Mouse (Mus musculus) olfactory bulb, adult 2 months (tissue): ENCODE measurements at regions not wholly inside any gene's neighbourhood (a gene's known extent, or its start where the extent isn't known, plus 50 kb on each side); places are given as distances from the start of the nearest gene placed in this dataset.

Experiments
- H3K27ac ChIP-seq: fragments of 200-500 bp; 2 replicates; pipeline ENCODE4 v1.5.1; 2012; ENCODE audit warnings: low read depth, low read length; ENCODE audit not compliant: insufficient read depth
- H3K4me1 ChIP-seq: fragments of 200-500 bp; 2 replicates; pipeline ENCODE4 v1.6.1; 2012; ENCODE audit warnings: low read length; ENCODE audit not compliant: control insufficient read depth, insufficient read depth
- H3K4me3 ChIP-seq: fragments of 200-500 bp; 2 replicates; pipeline ENCODE4 v1.5.1; 2012; ENCODE audit warnings: mild to moderate bottlenecking, low read depth, low read length, moderate library complexity; ENCODE audit not compliant: insufficient read depth
- CTCF ChIP-seq: fragments of 200-500 bp; IDR thresholded peaks from 2 replicates; pipeline ENCODE4 v1.5.1; 2012; ENCODE audit warnings: low read depth, mild to moderate bottlenecking, low read length, moderate library complexity; ENCODE audit not compliant: insufficient read depth
- POLR2A ChIP-seq: fragments of 200-500 bp; IDR thresholded peaks from 2 replicates; pipeline ENCODE4 v1.6.1; 2012; ENCODE audit warnings: mild to moderate bottlenecking, low read depth, low read length, moderate library complexity; ENCODE audit not compliant: insufficient read depth
- WGBS: fragments of 180-500 bp; shearing (Covaris S2); methylation state at CpG from one replicate; pipeline ENCODE4 v1.1.7; 2018; 5-methylcytosine and 5-hydroxymethylcytosine counted together

DNA sequence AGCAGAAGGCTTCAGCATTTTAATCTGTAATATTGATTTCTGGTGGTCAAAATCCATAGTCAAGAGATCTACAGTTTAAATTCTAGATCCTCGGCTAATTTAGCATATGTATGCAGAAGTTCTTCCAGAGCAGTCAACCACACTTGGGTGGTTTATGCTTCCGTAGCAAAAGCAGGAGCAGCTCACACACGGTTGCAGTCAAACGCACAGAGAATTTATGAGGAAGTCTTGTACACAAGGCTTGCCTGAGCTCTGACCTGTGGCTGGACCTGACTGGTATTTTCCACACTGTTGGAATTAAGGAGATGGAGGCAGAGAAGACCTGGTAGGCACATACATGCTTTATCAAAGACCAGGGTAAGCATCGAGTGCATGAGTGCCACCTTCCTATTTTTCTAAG is 86.8 kb downstream of the Avpr1a start:
- WGBS = 83% methylated on average over 5 of the region's 5 CpGs
- H3K27ac ChIP-seq = no peak overlapping the region
- H3K4me3 ChIP-seq = no peak overlapping the region
- no peaks in the 10 kb centered on the region for H3K4me1 ChIP-seq
- no peak for TF ChIP-seq POLR2A
- no peak for TF ChIP-seq CTCF

DNA sequence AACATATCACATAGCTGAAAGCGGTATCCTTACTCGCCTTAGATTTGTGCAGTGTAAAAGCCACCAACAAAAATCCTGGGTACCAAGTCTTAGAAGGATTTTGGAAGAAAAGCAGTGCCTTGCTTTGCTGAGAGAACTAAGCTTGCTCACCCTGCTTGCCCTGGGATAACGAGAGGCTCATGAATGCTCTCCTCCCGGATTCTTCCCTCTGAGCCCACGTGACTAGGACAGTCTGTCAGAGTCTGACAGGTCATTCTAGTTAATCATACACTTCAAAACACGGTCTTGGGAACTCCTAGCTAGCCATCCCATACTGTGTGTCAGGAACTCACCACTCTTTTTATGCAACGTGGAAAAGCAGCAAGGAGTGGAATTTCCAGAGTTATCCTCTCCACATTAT is 91.4 kb downstream of the Avpr1a start:
- 59% methylated on average over 7 of the region's 7 CpGs for WGBS
- TF ChIP-seq POLR2A (no peak), CTCF (no peak)

DNA sequence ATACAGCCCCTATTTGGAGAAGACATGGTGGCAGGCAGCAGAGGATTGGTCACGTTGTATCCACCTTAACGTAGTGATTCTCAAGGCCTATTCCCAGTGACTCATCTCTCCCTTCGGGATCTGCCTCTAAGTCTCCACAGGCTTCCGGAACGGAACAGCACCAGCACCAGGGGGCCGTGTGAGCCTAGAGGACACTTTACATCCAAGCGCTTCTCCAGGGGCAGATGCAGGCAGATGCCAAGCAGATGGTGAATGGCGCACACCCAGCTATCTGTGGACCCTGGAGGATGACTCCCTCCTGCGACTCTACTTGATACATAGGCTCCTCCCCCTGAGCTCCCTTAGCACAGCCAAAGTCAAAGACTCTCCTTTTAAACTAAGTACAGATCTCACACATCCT is 94.3 kb downstream of the Avpr1a start:
- Histone ChIP-seq H3K4me1 (peaks cover 3% of the 10 kb centered on the region; the same call in 1 of the 2 replicates), H3K27ac (no peak overlapping the region), H3K4me3 (no peak overlapping the region)
- 57% methylated on average over 9 of the region's 9 CpGs for WGBS
- TF ChIP-seq CTCF (no peak), POLR2A (no peak)

More for the DNA sequence above, 91.4 kb downstream of the Avpr1a start:
- no peak overlapping the region for H3K27ac ChIP-seq
- no peak overlapping the region for H3K4me3 ChIP-seq
- peaks cover 3% of the 10 kb centered on the region; the same call in 1 of the 2 replicates for H3K4me1 ChIP-seq

DNA sequence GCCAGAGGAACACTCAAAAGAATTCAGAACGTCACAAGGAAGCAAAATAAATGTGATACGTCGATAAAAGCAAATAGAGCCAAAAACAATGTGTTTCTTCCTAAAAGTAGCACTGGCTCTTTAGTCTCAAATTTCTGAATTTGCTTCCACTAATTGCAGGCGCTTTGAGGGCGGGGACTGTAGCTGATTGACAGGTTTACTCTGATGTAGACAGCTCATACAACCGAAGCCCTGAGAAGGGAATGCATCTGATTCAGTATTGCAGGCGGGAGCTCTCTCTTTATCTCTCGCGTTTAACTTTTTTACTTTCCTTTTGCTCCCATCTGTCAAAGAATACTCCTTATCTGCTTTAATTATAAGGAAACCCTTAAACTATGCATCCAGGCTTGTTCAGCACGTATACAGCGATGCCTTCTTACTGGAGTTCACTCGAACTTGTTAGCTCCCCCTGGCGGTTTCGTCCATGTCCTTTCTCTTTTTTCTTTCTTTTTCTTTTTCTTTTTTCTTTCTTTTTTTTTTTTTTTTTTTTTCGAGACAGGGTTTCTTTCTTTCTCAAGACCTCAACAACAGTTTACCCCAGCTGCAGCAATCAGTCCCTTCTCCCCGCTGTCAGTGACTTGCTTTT is 95.9 kb downstream of the Avpr1a start:
- TF ChIP-seq CTCF (no peak), POLR2A (no peak)
- Histone ChIP-seq H3K4me1 (peaks cover 3% of the 10 kb centered on the region; the same call in 1 of the 2 replicates), H3K27ac (no peak overlapping the region), H3K4me3 (no peak overlapping the region)
- 13% methylated on average over 16 of the region's 16 CpGs for WGBS

DNA sequence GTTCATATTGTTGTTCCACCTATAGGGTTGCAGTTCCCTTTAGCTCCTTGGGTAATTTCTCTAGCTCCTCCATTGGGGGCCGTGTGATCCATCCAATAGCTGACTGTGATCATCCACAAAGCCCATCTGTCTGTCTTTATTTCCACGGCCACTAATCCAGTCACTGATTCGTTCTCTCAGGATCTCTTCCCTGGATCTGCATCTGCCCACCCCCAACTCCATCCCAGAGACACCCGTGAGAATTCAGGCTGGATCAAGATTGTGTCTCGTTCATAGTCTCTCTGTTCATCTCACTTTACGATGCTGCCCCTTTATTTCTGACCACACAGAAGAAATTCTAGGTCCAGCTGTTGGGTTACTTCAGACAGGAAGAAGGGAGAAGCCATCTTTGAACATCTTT is 96.7 kb downstream of the Avpr1a start:
- TF ChIP-seq POLR2A = no peak
- TF ChIP-seq CTCF = no peak
- Histone ChIP-seq H3K4me3 (no peak overlapping the region), H3K27ac (no peak overlapping the region), H3K4me1 (peaks cover 3% of the 10 kb centered on the region; the same call in 1 of the 2 replicates)
- WGBS = 89% methylated on average over 6 of the region's 6 CpGs

DNA sequence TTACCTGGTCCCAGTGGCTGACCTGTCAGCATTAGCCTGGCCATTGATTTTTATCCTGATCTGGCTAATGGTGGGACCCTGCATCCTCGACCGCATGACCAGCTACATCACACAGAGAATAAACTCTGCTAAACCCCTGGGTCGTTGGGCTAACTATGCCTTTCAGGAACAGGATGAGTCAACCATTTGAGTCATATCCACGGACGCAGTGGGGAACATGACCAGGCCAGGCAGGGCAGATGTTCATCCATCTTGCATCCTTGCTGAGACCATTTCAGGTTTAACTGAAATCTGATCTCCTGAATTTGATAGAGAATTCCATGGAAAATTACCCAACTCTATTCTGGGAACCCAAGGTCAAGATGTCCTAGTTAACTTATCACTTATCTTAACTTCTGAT is 103.3 kb downstream of the Avpr1a start:
- TF ChIP-seq CTCF (no peak), POLR2A (no peak)
- H3K27ac ChIP-seq = no peak overlapping the region
- no peak overlapping the region for H3K4me3 ChIP-seq
- 74% methylated on average over 5 of the region's 5 CpGs for WGBS
- H3K4me1 ChIP-seq = no peaks in the 10 kb centered on the region

DNA sequence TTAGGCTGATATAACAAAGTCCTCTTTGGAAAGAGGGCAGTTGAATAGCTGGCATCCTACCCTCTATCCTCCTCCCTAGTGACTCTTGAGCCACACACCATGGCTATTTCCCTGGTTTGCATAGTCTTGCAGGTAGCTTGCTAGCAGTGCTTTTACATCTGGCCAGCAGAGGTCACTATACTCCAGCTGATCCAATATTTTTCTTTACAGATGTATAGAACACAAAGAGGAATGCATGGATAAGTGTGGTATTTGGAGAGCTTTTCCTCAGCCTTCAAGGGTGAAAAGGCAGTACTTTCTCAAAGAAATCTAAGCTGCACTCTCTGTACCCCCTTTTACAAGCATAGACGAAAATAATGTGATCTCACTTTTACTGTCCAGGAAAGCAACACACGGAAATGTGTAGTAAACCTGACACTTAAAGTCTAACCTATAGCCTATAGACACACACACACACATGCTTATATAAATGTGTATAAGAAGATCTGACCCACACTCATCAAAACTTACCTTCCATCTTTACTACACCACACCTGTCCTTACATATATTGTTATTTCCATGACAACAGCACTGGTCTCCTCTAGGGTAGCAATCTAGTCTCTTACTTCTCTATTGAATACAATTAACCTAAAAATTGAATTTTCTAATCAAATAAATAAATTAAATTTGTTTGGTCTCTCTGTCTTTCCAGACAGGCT is 105.0 kb downstream of the Avpr1a start:
- Histone ChIP-seq H3K4me3 (no peak overlapping the region), H3K27ac (no peak overlapping the region), H3K4me1 (no peaks in the 10 kb centered on the region)
- WGBS = 56% methylated on average over 2 of the region's 2 CpGs
- no peak for TF ChIP-seq POLR2A
- TF ChIP-seq CTCF = no peak

DNA sequence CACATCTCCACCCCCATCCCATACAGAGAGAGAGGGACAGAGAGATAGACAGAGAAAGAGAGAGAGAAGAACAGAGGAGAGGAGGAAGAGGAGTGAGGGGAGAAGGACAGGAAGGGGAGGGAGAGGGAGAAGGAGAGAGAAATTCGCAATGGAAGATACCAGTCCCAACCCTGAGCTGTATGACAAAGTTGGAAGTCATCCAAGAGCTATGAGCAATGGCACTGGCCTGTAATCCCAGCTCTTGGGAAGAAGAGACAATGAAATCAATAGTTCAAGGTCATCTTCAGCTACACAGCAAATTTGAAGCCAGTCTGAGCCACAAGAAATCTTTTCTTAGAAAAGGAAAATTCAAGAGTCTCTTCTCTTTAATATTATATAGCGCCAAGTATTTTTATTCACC is 105.6 kb downstream of the Avpr1a start:
- no peak for TF ChIP-seq POLR2A
- TF ChIP-seq CTCF = no peak
- Histone ChIP-seq H3K27ac (no peak overlapping the region), H3K4me3 (no peak overlapping the region), H3K4me1 (no peaks in the 10 kb centered on the region)
- 79% methylated on average over 2 of the region's 2 CpGs for WGBS

DNA sequence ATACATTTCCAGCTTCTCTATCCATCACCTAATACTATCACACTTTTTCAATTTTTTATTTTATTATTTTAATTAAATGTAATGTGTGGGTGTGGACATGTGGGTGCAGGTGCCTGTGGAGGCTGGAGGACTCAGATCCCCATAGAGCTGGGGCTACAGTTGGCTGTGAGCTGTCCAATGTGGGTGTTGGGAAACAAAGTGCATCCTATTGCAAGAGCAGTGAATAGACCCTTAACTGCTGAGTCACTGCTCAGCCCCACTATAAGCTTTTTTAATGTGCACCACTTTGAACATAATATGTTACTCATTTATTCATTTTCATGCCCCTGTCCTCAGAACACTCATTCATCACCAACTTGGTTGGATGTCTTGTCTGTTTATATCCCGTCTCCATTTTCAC is 110.4 kb downstream of the Avpr1a start:
- WGBS = 98% methylated on average over 1 of the region's 1 CpGs

DNA sequence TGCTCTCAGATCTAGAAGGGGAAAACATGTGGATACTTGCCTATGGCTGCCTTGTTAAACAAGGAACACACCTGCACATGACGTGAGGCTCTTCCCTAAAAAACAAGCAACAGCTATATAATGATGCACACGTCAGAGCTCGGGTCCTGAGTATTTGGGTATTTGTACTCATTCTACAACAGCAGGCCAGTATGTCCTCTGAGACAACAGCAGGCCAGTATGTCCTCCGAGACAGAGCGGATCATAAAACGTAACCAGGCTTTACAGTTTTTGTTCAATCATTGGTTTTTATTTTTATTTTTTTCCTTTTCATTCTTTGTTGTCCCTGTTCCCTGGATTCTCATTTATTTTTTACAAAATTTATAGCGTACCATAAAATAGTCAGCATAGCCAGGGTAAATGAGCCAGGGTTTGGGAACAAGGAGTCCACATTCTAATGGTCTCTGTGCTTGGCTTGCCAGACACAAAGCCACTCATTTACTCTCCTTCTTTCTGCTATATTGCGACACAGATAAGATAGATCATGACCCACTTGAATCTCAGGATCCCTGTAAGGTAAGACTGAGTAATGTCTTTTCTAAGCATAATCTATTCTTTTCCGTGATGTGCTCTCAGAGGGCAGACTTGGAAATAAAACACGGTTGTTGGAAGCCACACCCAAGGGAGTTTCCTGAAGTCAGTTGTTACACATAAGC is 111.8 kb downstream of the Avpr1a start:
- H3K4me1 ChIP-seq = 0 out of 2 replicates have a peak, but pooled peaks cover 5% of the 10 kb centered on the region
- no peak overlapping the region for H3K4me3 ChIP-seq
- WGBS = 95% methylated on average over 10 of the region's 10 CpGs
- no peak for TF ChIP-seq POLR2A
- TF ChIP-seq CTCF = no peak
- no peak overlapping the region for H3K27ac ChIP-seq

More for the DNA sequence above, 110.4 kb downstream of the Avpr1a start:
- no peak for TF ChIP-seq POLR2A
- no peak for TF ChIP-seq CTCF
- Histone ChIP-seq H3K4me3 (no peak overlapping the region), H3K4me1 (0 out of 2 replicates have a peak, but pooled peaks cover 2% of the 10 kb centered on the region), H3K27ac (no peak overlapping the region)
